In genomic region chr19:38915677-38916076, GRCm38 (mm10) we compare ENCODE assay signal across 8 mouse cellular contexts. TPM values are rescaled to one million over a fixed set of nuclear protein-coding genes. Genes with fewer than 3 reads are reported as not detected.
DNase-seq lines count a peak whose midpoint lies in the region.

No protein-coding gene starts in this region.

- intact Hi-C loops in left cerebral cortex, postnatal 10 days (cut with DNase I): loop anchor here (10.0 kb wide), 2 partner anchors 351 to 491 kb away; no protein-coding TSS in a partner anchor

- peak; percentile 35 for DNase-seq in adrenal gland, adult 2 months
- no peak for DNase-seq in adrenal gland, postnatal 25 days
- peak; percentile 27 to 48 for DNase-seq in left cerebral cortex, postnatal 10 days (ENCODE audit: extremely low spot score in 1 of 2, low spot score in 2 of 2)
- no peak for DNase-seq in left cerebral cortex, adult 8-10 months (ENCODE audit: low spot score in 2 of 2)
- DNase-seq in ZHBTc4 (ENCODE audit: low read depth, low spot score): peak; percentile 61
- peak; percentile 40 for DNase-seq in embryo, embryonic 9.5 days (ENCODE audit: extremely low spot score)
- peak; percentile 26 to 66 for DNase-seq in kidney, postnatal 36 days
- peak; percentile 49 for DNase-seq in naive thymus-derived CD4-positive, alpha-beta T cell, adult 2 months (ENCODE audit: low read depth)

RNA-seq across cellular contexts. Expression of gene Hells, which starts 15.0 kb away (rescaled TPM):
- total RNA-seq in adrenal gland, adult 2 months (2021): 1 to 10 TPM; 3.4 to 6.8 TPM
- polyA plus RNA-seq in adrenal gland, adult 2 months (2012; rRNA removed): 0.18 and 0.31 TPM in 2 replicates
- 9.9 and 15.0 TPM in 2 replicates for total RNA-seq in adrenal gland, postnatal 25 days (2021)
- total RNA-seq in left cerebral cortex, postnatal 10 days (2021): 1 to 10 TPM; 6.0 to 6.1 TPM
- 1 to 10 TPM; 3.3 to 4.4 (median 4.0) TPM for total RNA-seq in left cerebral cortex, adult 8-10 months (2022)

Comparison
In these comparisons a context has a peak if more than half of its experiments do, and no peak if none do; other contexts are left out.
1. DNase-seq: peak in adrenal gland, adult 2 months (single experiment), left cerebral cortex, postnatal 10 days (2 of 2), ZHBTc4 (single experiment), embryo, embryonic 9.5 days (single experiment), kidney, postnatal 36 days (2 of 2) and naive thymus-derived CD4-positive, alpha-beta T cell, adult 2 months (single experiment); none in adrenal gland, postnatal 25 days (single experiment) and left cerebral cortex, adult 8-10 months (0 of 2).